Mouse (Mus musculus) central nervous system, embryonic 14 days (tissue): ENCODE measurements around the gene Olfr715b. TPM values are rescaled to one million over a fixed set of nuclear protein-coding genes. Genes with fewer than 3 reads are reported as not detected.

Source experiments
- polyA plus RNA-seq: library from polyadenylated mRNA; depleted of rRNA; stranded (reverse); fragments of >200 nt; gene quantifications from 2 replicates; pipeline ENCODE4 v1.2.3, GENCODE M21; 2012; rRNA removed

The Olfr715b gene
- not detected in 2 replicates for polyA plus RNA-seq

GRCm38 (mm10) chr7:107110269-107110668, at the start of gene Olfr715b:
Olfr715b (minus strand) TSS chr7:107110369.

DNA sequence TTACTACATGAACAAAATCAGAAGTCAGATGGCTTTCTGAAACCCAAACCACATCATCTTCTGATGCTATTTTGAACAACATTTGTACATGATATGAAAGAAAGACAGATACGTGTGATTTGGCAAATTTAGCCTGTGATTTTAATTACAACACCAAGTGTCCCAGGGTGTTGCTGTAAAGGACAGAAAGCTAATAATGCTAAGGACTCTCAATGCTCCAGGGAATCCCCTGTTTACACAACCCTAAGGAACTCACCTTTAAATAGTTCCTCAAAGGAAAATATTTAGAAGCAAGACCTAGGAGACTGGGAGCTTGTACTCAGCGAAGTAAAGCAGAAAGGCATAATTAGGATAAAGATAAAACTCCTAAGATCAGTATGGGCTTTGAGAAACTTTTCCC, 27.9 kb upstream of the Olfr715b start, which contains the start of gene Olfr716:
Gene Olfr716 (plus strand): TSS at position 301 of the 400 bp plus-strand sequence.

GRCm38 (mm10) chr7:107130983-107131382, 20.8 kb upstream of the Olfr715b start, which contains the start of gene Olfr715:
Olfr715 (minus strand) TSS chr7:107131083.

GRCm38 (mm10) chr7:107092920-107093319, 17.2 kb downstream of the Olfr715b start, which contains the start of gene Olfr17:
Olfr17 (plus strand) TSS chr7:107093220.

DNA sequence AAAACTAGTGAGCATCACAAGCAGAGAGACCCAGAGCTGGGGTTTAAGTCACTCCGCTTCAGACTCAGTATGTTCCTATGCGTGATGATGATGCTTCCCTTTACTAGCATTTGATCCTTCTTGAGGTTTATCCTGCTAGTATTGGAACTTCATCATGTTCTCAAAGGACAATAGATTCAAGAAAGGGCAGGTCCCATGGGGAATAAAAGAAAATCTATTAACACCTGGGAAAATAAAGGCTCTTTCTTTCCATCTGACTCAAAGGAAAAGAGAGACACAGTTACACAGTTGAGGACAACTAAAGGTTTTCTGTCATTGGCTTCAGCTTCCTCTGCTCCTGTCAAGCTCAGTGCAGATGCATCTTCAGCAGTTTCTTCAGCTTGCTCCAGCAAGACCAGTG, 39.5 kb downstream of the Olfr715b start, which contains the start of gene Olfr714:
Gene Olfr714 (plus strand): TSS at position 301 of the 400 bp plus-strand sequence.

Other genes starting within 250 kb of the Olfr715b start
- gene Olfr704, start 247.2 kb downstream of the Olfr715b start, polyA plus RNA-seq, result not detected in 2 replicates
- gene Olfr705, start 233.5 kb downstream of the Olfr715b start, polyA plus RNA-seq, result not detected in 2 replicates
- not detected in 2 replicates for gene Olfr706, start 222.2 kb downstream of the Olfr715b start, polyA plus RNA-seq
- not detected in 2 replicates for gene Olfr707, start 209.1 kb downstream of the Olfr715b start, polyA plus RNA-seq
- gene Olfr1532-ps1, start 202.4 kb downstream of the Olfr715b start, polyA plus RNA-seq, result not detected in 2 replicates
- not detected in 2 replicates for gene Olfr709-ps1, start 178.2 kb downstream of the Olfr715b start, polyA plus RNA-seq
- gene Olfr710, start 162.1 kb downstream of the Olfr715b start, polyA plus RNA-seq, result not detected in 2 replicates
- gene Olfr6, start 146.4 kb downstream of the Olfr715b start, polyA plus RNA-seq, result not detected in 2 replicates
- gene Olfr711, start 134.9 kb downstream of the Olfr715b start, polyA plus RNA-seq, result not detected in 2 replicates
- gene Olfr2, start 104.3 kb downstream of the Olfr715b start, polyA plus RNA-seq, result not detected in 2 replicates
- gene Olfr713, start 79.2 kb downstream of the Olfr715b start, polyA plus RNA-seq, result not detected in 2 replicates
- gene Olfr714, start 39.4 kb downstream of the Olfr715b start, polyA plus RNA-seq, result not detected in 2 replicates
- gene Olfr17, start 17.1 kb downstream of the Olfr715b start, polyA plus RNA-seq, result not detected in 2 replicates
- not detected in 2 replicates for gene Olfr715, start 20.7 kb upstream of the Olfr715b start, polyA plus RNA-seq
- gene Olfr716, start 28.0 kb upstream of the Olfr715b start, polyA plus RNA-seq, result not detected in 2 replicates
- not detected in 2 replicates for gene Nlrp14, start 56.6 kb upstream of the Olfr715b start, polyA plus RNA-seq
- gene Rbmxl2, start 99.1 kb upstream of the Olfr715b start, polyA plus RNA-seq, result not detected in 2 replicates